Mouse (Mus musculus) stomach, embryonic 15.5 days (tissue): ENCODE measurements at regions not wholly inside any gene's neighbourhood (a gene's known extent, or its start where the extent isn't known, plus 50 kb on each side); places are given as distances from the start of the nearest gene placed in this dataset.
A peak's percentile ranks its signal among the peaks of the same experiment; 100 is the strongest.

ENCODE experiments used
- ATAC-seq: fragments of 200-750 bp; cut with Nextera tagmentation; 2 replicates; pipeline ENCODE4 v1.8.0; 2017; ENCODE audit warnings: low read depth, moderate number of reproducible peaks, moderate TSS enrichment; ENCODE audit not compliant: insufficient read depth, low FRiP score
- H3K27ac ChIP-seq: fragments of 300-500 bp; sonication (generic); 2 replicates; pipeline ENCODE4 v1.5.1; 2015; ENCODE audit warnings: mild to moderate bottlenecking, inconsistent platforms
- H3K27me3 ChIP-seq: fragments of 300-500 bp; sonication (generic); replicated peaks from 2 replicates; pipeline ENCODE4 v1.6.1; 2015; ENCODE audit warnings: inconsistent platforms
- H3K36me3 ChIP-seq: fragments of 300-500 bp; sonication (generic); 2 replicates; pipeline ENCODE4 v1.6.1; 2015; ENCODE audit warnings: inconsistent platforms
- H3K4me1 ChIP-seq: fragments of 300-500 bp; sonication (generic); 2 replicates; pipeline ENCODE4 v1.6.1; 2015; ENCODE audit warnings: inconsistent platforms
- H3K4me2 ChIP-seq: fragments of 300-500 bp; sonication (generic); 2 replicates; pipeline ENCODE4 v1.6.1; 2015; ENCODE audit warnings: mild to moderate bottlenecking, inconsistent platforms
- H3K4me3 ChIP-seq: fragments of 300-500 bp; sonication (generic); replicated peaks from 2 replicates; pipeline ENCODE4 v1.5.1; 2015; ENCODE audit warnings: inconsistent platforms
- H3K9ac ChIP-seq: fragments of 300-500 bp; sonication (generic); 2 replicates; pipeline ENCODE4 v1.6.1; 2015; ENCODE audit warnings: inconsistent platforms
- H3K9me3 ChIP-seq: fragments of 300-500 bp; sonication (generic); 2 replicates; pipeline ENCODE4 v1.6.1; 2016; ENCODE audit warnings: inconsistent platforms
- WGBS: fragments of 180-500 bp; shearing (Covaris S2); methylation state at CpG from one replicate; pipeline ENCODE4 v1.1.7; 2015; 5-methylcytosine and 5-hydroxymethylcytosine counted together

DNA sequence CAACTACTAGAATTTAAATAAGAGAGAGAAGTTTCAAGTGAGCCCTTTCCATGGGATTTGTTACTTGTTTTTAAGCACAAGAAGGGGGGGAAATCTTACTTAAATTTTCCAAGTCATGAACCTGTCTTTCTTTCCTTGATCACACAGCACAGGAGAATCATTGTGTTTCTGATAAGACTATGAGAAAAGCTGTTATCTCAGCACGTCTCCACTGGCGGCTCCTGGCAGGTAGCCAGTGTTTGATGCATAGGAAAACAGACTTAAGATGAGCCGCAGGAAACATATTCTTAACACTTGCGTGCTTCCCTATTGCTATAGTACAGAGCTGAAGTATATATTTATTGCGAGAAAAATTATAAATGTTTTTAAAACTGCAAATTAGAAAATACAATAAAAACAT is 920.3 kb downstream of the Efna5 start:
- Histone ChIP-seq H3K4me3 (no peak overlapping the region), H3K4me1 (no peaks in the 10 kb centered on the region), H3K27me3 (no peaks in the 10 kb centered on the region), H3K36me3 (no peaks in the 10 kb centered on the region), H3K4me2 (no peak overlapping the region), H3K9me3 (no peaks in the 10 kb centered on the region), H3K27ac (no peak overlapping the region), H3K9ac (no peak overlapping the region)
- 24% methylated on average over 5 of the region's 5 CpGs for WGBS
- ATAC-seq: no peak

DNA sequence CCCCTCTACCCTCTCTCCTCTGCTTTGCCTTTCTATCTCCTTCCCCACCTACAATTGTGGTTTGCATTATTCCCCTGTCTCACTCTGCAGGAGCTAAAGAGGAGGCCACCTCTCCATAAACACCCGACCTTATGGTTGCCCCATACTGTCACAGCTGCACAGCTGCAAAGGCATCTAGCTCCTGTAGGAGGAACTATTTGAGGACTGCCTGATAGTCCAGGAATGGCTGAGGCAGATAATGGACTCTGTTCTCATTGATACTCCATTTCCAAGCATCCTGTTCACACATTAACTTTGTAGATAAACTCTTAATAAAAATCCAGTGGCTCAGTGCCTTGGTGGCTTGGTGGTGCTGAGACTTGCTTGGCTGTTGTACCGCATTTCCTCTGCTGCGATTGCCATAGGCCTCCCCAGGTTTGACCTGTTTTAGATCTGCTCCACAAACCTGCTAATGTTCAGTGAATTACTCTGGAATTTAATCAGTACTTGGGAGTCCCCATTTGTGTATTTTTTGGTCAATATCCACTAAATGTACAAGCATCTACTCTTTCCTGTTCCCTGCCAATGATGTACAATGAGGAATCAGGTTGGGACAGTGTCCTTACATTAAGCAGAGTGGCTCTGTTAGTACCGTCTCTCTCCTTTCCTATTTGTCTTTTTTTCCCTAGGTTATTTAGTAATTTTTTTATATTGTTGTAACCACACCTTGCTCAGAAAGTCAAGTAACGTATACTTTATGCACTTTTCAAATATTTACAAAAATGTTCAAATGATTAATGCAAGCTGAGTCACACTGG is 920.9 kb downstream of the Efna5 start:
- H3K27ac ChIP-seq: no peak overlapping the region
- H3K36me3 ChIP-seq: no peaks in the 10 kb centered on the region
- H3K4me1 ChIP-seq: no peaks in the 10 kb centered on the region
- H3K27me3 ChIP-seq: no peaks in the 10 kb centered on the region
- 46% methylated on average over 5 of the region's 5 CpGs for WGBS
- peak; percentile 63; the same call in 1 of the 2 replicates for ATAC-seq
- no peak overlapping the region for H3K4me2 ChIP-seq
- H3K4me3 ChIP-seq: no peak overlapping the region
- H3K9me3 ChIP-seq: no peaks in the 10 kb centered on the region
- H3K9ac ChIP-seq: no peak overlapping the region

DNA sequence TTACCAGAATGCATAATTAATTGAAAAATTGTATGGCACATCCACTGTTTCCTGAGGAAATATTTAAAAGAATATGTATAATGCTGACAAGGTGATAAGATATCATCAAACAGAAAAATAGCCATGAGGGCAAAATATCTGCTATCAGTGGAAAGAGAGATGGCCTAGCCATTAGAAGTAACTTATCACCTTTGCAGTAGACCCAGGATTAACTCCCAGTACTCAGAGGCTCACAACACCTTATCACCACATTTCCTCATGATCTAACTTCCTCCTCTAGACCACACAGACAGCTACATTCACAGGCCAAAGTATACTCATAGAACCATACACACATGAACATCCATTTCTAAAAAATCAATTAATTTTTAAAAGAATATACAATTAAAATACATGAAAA is 963.4 kb downstream of the Efna5 start:
- Histone ChIP-seq H3K27me3 (no peaks in the 10 kb centered on the region), H3K4me1 (no peaks in the 10 kb centered on the region), H3K36me3 (no peaks in the 10 kb centered on the region), H3K9me3 (no peaks in the 10 kb centered on the region), H3K9ac (no peak overlapping the region), H3K4me2 (no peak overlapping the region), H3K27ac (no peak overlapping the region), H3K4me3 (no peak overlapping the region)
- no peak for ATAC-seq

DNA sequence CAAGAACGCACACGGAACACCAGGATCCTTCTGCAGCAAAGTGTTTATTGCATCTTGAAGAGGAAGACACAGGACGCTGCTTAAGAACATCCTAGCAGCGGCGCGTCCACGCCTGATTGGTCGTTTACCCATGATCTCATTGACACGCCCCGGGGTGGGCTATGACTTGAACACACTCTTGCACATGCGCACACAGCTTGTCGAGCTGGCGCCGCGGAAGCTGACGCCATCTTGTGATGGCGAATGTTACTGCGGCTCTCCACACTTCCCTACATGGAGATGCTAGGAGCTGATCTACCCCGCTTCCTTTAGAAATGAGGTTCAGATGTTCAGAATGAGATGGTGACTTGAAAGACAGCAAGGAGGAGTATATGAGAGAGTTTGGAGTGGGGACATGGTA is 978.2 kb downstream of the Efna5 start:
- Histone ChIP-seq H3K27ac (no peak overlapping the region), H3K27me3 (no peaks in the 10 kb centered on the region), H3K9me3 (no peaks in the 10 kb centered on the region), H3K36me3 (no peaks in the 10 kb centered on the region), H3K4me3 (no peak overlapping the region), H3K4me1 (no peaks in the 10 kb centered on the region), H3K4me2 (no peak overlapping the region), H3K9ac (no peak overlapping the region)
- no peak for ATAC-seq
- 89% methylated on average over 19 of the region's 19 CpGs for WGBS

DNA sequence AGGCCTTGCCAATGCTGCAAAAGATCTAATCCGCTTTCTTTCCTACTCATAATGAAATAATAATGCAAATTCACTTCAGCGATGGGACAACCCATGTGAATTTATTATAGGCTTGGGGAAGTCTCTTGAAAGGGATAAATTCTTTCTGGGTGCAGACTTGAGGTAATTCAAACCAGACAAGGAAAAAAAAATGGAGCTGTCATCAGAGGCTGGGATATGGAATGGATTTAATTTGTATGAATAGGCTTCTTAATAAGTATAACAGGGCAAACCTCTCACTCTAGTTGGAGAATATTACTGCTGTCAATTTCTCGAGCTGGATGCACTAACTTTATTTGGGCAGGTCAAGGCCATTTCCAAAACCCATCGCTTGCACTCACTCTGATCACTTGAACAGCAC is 990.5 kb downstream of the Efna5 start:
- H3K36me3 ChIP-seq: no peaks in the 10 kb centered on the region
- ATAC-seq: no peak
- H3K9ac ChIP-seq: no peak overlapping the region
- H3K27me3 ChIP-seq: no peaks in the 10 kb centered on the region
- H3K9me3 ChIP-seq: no peaks in the 10 kb centered on the region
- no peaks in the 10 kb centered on the region for H3K4me1 ChIP-seq
- no peak overlapping the region for H3K4me3 ChIP-seq
- WGBS: 72% methylated on average over 4 of the region's 4 CpGs
- no peak overlapping the region for H3K4me2 ChIP-seq
- no peak overlapping the region for H3K27ac ChIP-seq

DNA sequence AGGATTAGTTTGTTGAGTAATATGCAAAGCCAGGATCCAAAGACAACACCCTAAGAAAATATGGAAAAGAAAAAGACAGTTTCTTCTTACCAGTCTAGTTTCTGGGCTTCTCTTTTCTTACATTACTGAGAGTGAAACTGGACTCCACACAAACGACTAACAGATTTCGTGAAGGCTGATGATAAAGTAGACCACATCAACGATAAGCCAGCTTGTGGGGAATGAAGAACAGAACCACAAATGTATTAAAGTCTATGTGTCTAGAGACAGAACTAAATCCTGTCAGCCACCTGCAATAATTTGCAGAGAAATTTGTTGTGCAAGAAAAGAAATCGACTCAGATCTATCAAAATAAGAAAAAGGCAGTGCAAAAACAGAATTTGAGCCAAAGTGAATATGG is 1015.0 kb downstream of the Efna5 start:
- Histone ChIP-seq H3K36me3 (no peaks in the 10 kb centered on the region), H3K27ac (no peak overlapping the region), H3K9me3 (no peaks in the 10 kb centered on the region), H3K4me1 (no peaks in the 10 kb centered on the region), H3K27me3 (no peaks in the 10 kb centered on the region), H3K4me3 (no peak overlapping the region), H3K4me2 (no peak overlapping the region), H3K9ac (no peak overlapping the region)
- 67% methylated on average over 4 of the region's 4 CpGs for WGBS
- no peak for ATAC-seq

DNA sequence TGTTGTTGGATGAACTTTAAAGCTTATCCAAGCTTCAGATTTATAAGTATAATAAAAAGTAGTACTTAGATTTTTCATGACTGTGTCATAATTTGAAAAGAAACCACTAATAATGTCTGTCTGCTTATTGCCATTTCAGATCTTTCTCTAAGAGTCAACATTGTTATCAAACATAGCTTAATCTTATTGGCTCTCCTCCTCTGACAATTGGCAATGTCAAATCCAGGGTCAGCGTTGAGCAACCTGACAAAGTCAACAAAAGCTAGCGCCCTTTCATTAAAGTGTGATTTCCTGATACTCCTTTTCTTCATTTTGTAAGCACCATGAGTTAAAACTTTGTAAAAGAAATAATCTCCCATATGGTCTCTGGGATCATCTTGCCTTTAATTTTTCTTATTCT is 1018.7 kb downstream of the Efna5 start:
- ATAC-seq: no peak
- Histone ChIP-seq H3K36me3 (no peaks in the 10 kb centered on the region), H3K27me3 (no peaks in the 10 kb centered on the region), H3K9ac (no peak overlapping the region), H3K27ac (no peak overlapping the region), H3K4me3 (no peak overlapping the region), H3K9me3 (no peaks in the 10 kb centered on the region), H3K4me1 (no peaks in the 10 kb centered on the region), H3K4me2 (no peak overlapping the region)
- WGBS: 54% methylated on average over 2 of the region's 2 CpGs

DNA sequence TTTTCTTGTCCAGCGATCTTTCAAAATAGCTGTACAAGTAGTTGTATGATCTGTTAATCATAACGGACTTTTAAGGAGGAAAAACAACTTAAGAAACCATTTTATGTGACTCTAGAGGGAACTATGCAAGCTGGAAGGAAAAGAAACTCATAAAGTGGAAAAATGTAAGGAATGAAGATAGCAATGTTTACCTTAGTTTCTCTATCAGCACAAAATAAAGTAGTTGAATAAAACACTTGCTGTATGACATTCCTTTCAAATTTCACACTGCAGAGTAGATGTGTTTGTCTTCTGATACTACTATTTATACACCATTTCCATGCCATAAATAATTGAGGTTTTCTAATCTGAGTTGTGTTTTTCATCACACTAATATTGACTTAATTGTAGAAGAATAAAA is 1043.6 kb downstream of the Efna5 start:
- Histone ChIP-seq H3K27me3 (no peaks in the 10 kb centered on the region), H3K9me3 (no peaks in the 10 kb centered on the region), H3K9ac (no peak overlapping the region), H3K4me1 (no peaks in the 10 kb centered on the region), H3K4me2 (no peak overlapping the region), H3K36me3 (no peaks in the 10 kb centered on the region), H3K4me3 (no peak overlapping the region), H3K27ac (no peak overlapping the region)
- no peak for ATAC-seq
- 64% methylated on average over 2 of the region's 2 CpGs for WGBS

DNA sequence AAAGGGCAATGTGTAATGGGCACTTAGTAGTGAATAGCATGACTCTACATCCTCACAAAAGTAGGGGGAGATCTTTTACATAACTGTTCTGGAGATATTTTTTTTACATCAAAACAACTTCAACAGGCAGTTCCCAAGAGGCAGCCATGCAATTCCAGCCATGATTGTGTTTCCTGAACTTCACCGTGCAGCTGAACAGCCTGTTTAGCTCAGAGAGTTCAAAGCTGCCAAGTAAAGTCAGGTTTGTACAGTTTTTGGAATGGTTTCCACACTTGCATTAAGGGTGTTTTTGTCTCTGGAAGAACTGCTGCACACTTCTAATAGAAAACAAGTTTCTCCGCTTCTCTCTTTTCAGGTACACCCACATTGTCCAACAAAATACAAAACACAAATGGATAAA is 1065.6 kb downstream of the Efna5 start:
- Histone ChIP-seq H3K4me2 (no peak overlapping the region), H3K27ac (no peak overlapping the region), H3K4me1 (no peaks in the 10 kb centered on the region), H3K4me3 (no peak overlapping the region), H3K9ac (no peak overlapping the region), H3K27me3 (no peaks in the 10 kb centered on the region), H3K36me3 (no peaks in the 10 kb centered on the region), H3K9me3 (no peaks in the 10 kb centered on the region)
- 57% methylated on average over 2 of the region's 2 CpGs for WGBS
- no peak for ATAC-seq

DNA sequence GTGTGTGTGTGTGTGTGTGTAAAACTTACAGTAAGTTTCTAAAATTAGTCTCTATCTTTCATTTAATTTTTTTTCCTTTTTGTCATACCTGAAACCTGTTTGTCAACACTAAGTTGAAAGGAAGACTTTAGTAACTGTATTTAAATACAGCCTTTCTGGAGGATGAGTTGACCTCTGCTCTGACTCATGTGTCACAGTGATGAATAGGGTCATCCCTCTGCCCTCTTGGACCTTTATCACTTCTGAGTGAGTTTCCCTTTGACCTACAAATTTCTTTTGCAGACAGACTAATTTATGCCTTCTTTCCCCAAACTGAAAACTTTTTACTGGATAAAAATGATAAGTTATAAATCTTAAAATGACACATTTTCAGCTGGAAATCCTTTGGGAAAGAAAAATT is 1112.8 kb downstream of the Efna5 start:
- ATAC-seq: no peak
- H3K27ac ChIP-seq: no peak overlapping the region
- no peak overlapping the region for H3K9ac ChIP-seq
- H3K4me3 ChIP-seq: no peak overlapping the region
- no peak overlapping the region for H3K4me2 ChIP-seq
- H3K4me1 ChIP-seq: no peaks in the 10 kb centered on the region
- no peaks in the 10 kb centered on the region for H3K9me3 ChIP-seq
- no peaks in the 10 kb centered on the region for H3K27me3 ChIP-seq
- H3K36me3 ChIP-seq: no peaks in the 10 kb centered on the region

DNA sequence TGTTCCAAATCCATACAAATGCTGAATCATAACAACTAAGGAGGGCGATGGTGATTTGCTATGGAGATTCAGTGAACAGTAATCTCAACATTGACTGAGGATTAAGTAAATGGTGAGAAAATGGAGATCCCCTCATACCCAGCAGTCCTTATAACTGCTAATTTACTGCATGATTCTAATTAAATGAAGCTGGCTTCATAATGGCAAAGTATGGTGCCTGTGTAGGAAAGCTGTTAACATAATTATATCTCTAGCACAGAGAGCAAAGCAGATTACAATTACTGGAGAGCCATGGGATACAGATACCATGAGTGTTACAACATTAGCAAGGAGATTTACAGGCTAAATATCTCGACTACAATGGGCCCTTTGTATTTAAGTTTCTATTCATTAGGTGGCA is 1116.0 kb downstream of the Efna5 start:
- 74% methylated on average over 2 of the region's 2 CpGs for WGBS
- Histone ChIP-seq H3K9ac (no peak overlapping the region), H3K4me2 (no peak overlapping the region), H3K27me3 (no peaks in the 10 kb centered on the region), H3K9me3 (no peaks in the 10 kb centered on the region), H3K36me3 (no peaks in the 10 kb centered on the region), H3K4me3 (no peak overlapping the region), H3K4me1 (no peaks in the 10 kb centered on the region), H3K27ac (no peak overlapping the region)
- no peak for ATAC-seq
